Mouse (Mus musculus) embryo, embryonic 11 days (tissue): ENCODE measurements around the gene Snta1.
A peak's percentile ranks its signal among the peaks of the same experiment; 100 is the strongest.

ENCODE experiments used
- DNase-seq: peaks from one replicate; pipeline ENCODE4 v3.0.0-alpha.2; 2015

Snta1 gene

GRCm38 (mm10) chr2:154407643-154408445 lies at the start of gene Snta1:
Snta1 (minus strand) TSS chr2:154408099.
- DNase-seq, result peak; percentile 89

GRCm38 (mm10) chr2:154456621-154457020 lies 48.7 kb upstream of the Snta1 start:
- DNase-seq, result no peak

GRCm38 (mm10) chr2:154455776-154456175 lies 47.9 kb upstream of the Snta1 start:
- peak; percentile 40 for DNase-seq

- DNase-seq, result peak; percentile 69
Observed at GRCm38 (mm10) chr2:154454605-154455004, 46.7 kb upstream of the Snta1 start.

DNA sequence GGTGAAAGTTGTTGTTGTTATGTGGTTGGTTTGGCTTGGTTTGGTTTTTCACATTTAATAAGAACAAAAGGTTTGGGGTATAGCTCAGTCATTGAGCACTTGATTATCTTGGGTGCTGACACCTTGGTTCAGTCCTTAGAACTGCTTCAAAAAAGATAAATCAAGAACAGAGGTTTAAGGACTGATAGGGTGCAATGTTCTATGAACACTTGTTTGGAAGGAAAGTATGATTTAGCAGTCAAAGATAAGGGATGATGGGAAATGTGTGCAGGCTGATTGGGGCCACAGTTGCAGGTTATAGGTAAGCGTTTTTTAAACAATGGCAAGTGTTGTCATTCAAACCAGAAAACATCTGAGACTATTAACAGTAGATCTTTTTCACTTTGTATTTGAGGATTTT lies 46.2 kb upstream of the Snta1 start:
- DNase-seq, result no peak

GRCm38 (mm10) chr2:154452951-154453350 lies 45.1 kb upstream of the Snta1 start:
- DNase-seq, result no peak

- no peak for DNase-seq
Observed at GRCm38 (mm10) chr2:154448633-154449032, 40.7 kb upstream of the Snta1 start.

- no peak for DNase-seq
Observed at GRCm38 (mm10) chr2:154447821-154448220, 39.9 kb upstream of the Snta1 start.

DNA sequence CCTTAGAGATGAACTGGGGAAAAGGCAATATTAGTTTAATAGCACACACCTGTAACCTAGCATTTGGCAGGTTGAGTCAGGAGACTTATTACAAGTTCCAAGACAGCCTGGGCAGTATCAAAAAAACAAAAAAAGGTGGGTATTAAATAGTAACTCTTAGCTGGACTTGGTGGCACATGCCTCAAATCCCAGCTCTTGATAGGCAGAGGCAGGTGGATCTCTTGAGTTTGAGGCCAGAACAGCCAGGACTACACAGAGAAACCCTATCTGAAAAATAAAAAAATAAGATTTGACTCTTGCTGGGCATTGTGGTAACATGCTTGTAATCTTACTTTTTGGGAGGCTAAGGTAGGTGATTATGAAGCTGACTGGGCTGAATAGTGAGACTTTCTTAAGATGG lies 32.6 kb upstream of the Snta1 start:
- no peak for DNase-seq

DNA sequence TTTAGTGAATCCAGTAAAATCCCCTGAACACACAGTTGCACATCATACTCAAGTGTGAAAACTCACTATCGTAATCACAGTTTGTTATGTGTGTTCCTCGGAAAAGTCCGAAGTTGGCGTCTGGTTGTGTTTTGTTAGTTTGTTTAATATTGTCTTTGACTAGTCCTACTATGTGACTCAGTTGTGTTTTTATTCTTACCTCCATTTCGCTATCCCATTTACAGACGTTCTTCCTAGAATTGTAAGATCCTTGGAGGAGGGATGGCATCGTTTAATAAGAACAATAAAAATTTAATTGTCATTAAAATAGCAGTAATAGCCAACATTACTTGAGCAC lies 29.3 kb upstream of the Snta1 start:
- no peak for DNase-seq

- DNase-seq, result peak; percentile 69
Observed at GRCm38 (mm10) chr2:154436458-154437190, 28.7 kb upstream of the Snta1 start, which contains the start of gene Cbfa2t2. Cbfa2t2 (plus strand) TSS chr2:154436481.

DNA sequence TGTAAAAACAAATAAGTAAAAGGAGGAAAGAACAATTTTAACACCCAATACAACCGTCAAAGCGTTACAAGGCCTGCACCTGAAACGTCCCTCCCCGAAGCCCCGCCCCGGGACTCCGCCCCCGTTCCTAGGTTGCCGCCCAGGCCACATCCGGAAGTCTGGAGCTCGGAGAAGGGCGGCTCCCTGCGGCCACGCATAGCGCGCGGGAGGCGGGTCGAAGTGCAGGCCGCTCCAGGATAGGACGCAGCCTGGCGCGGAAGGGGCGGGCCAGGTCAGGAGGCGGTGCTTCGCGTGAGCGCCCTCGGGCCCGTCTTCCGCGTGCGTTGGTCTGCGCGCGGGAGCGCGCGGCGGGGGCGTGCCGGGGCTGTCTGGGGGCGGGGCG lies 28.2 kb upstream of the Snta1 start:
- DNase-seq, result peak; percentile 99

DNA sequence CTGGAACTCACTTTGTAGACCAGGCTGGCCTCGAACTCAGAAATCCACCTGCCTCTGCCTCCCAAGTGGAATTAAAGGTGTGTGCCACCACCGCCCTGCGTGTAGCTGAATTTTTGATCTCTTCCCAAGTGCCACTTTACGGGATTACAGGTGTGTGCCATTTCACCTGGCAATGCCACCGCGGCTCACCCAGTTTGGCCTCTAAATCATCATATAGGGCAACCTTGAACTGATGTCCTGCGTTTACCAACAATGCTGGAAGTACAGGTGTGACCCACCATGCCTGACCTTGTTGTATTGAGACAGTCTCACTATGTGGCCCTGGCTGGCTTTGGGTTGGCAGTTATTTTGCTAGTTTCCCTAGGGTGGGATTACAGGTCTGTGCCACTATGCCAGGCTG lies 26.8 kb upstream of the Snta1 start:
- no peak for DNase-seq

- no peak for DNase-seq
Observed at GRCm38 (mm10) chr2:154433391-154433790, 25.5 kb upstream of the Snta1 start.

- no peak for DNase-seq
Observed at GRCm38 (mm10) chr2:154432696-154433095, 24.8 kb upstream of the Snta1 start.

DNA sequence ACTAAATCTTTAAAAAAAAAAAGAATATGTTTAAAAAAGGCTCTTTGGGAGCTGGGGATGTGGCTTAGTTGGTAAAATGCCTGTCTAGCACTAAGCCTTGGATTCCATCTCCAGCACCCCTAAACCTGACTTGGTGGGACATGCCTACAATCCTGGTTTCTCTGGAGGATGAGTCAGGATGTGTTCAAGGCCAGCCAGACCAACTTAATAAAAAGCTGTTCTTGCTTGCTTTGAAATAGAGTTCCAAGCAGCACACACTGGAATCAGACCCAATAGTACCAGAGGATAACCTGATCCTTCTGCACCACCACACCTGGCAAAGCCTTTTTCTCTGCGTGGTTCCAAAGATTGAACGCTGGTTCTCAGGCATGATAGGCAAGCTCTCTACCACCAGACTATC lies 22.7 kb upstream of the Snta1 start:
- DNase-seq, result no peak

- DNase-seq, result peak; percentile 50
Observed at GRCm38 (mm10) chr2:154427853-154428360, 20.0 kb upstream of the Snta1 start.

GRCm38 (mm10) chr2:154426905-154427852 lies 19.3 kb upstream of the Snta1 start:
- DNase-seq, result no peak

DNA sequence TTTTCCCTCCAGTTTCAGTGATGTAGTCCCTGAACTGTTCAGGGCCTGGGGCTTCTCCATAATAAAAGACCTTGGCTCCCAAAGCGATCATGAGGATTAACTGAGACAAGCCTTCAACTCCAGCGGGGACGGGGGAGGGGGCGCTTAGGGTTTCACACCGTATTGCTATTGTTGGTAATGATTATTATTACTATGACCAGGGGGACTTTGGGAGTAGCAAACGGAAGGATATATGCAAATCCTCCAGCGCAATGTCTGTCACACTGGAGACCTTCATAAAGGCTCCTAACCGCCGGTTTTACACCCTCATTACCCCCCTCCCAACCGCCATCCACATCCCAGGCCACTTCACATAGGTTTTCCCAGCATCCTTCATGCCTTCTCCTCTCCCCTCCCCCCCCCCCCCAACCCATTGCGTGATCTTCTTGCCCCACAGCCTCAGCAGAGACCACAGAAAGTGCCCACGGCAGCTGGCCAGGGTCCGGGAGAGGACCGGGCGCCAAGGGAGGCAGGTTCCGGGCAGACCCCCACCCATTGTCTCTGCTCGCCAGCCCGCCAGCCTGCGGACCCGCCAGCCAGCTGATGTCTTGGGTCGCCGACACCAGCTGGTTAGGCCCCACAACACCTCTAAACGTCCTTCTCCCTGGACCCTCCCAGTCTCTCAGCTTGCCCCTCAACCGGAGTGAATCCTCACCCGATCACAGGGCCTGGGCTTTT lies 18.4 kb upstream of the Snta1 start:
- peak; percentile 79 for DNase-seq

GRCm38 (mm10) chr2:154425522-154425921 lies 17.6 kb upstream of the Snta1 start:
- no peak for DNase-seq

DNA sequence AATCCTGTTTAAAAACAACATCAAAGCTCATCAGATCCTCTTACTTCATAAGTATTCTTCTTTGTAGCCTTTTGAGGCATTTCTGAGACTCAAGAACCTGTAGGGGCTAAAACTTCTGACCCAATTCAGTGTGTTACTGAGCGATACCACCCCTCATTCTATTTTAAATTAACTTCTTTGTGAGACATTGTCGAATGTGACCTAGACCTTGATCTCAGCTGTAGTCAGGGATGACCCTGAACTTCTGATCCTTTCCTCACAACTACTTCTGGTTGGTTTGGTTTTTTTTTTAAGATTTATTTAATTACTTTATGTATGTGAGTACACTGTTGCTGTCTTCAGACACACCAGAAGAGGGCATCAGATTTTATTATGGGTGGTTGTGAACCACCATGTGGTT lies 15.6 kb upstream of the Snta1 start:
- DNase-seq, result no peak

- no peak for DNase-seq
Observed at GRCm38 (mm10) chr2:154422181-154422580, 14.3 kb upstream of the Snta1 start.
